Mouse (Mus musculus) kidney, adult 2 months (tissue): Measurements from ENCODE around the gene Bmf.

Experiments used
- CTCF ChIP-seq: fragments of 200-500 bp; conservative IDR thresholded peaks from 2 replicates; pipeline ENCODE4 v1.5.1; 2011; ENCODE audit warnings: low read depth, mild to moderate bottlenecking, control low read depth, low read length, moderate library complexity, mixed read lengths; ENCODE audit not compliant: insufficient read depth, insufficient read length
- POLR2A ChIP-seq: fragments of 200-500 bp; IDR thresholded peaks from one replicate; pipeline ENCODE4 v1.6.1; 2011; ENCODE audit warnings: low read depth, low read length, control low read depth

DNA sequence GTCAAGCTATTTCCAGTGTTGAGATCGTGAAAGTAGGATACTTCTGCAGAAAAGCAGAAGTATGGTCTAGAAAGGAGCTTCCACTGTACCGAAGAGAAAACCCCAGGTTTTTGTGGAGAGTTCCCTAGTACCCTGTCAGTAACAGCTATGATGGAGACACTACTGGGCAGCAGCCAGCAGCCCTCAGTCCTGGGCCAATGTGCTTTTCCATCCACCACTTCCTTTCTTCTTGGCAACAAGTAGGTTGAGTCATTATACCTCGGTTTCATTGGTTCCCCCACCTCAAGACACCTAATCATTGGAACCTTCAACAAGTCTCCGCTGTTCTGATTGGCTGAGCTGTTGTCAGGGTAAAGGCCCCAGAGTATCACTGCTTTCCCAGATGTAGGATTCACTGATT, 41.6 kb upstream of the Bmf start:
- TF ChIP-seq CTCF = no peak
- no peak for TF ChIP-seq POLR2A
